Mouse (Mus musculus): ENCODE measurements around the gene 9930111J21Rik1. TPM values are rescaled to one million over a fixed set of nuclear protein-coding genes. Genes with fewer than 3 reads are reported as not detected.
"Not testable (repeated sequence)": the region's sequence is repeated elsewhere in the genome, so short reads cannot be mapped to it uniquely, and the experiment has no call there.

The 9930111J21Rik1 gene
- polyA plus RNA-seq, 1 experiment = 1.3 TPM

- H3K4me3 ChIP-seq (ENCODE audit: low read depth, low read length) = no peak overlapping the region
- peaks cover 8% of the 10 kb centered on the region; the same call in 1 of the 2 replicates for H3K4me1 ChIP-seq (ENCODE audit: control insufficient read depth, insufficient read depth, insufficient read length, low read length)
- no peaks in the 10 kb centered on the region for H3K36me3 ChIP-seq (ENCODE audit: control insufficient read depth, insufficient read depth, low read length)
- WGBS = 71% methylated on average over 3 of the region's 3 CpGs
- no peak overlapping the region for H3K27ac ChIP-seq (ENCODE audit: insufficient read depth, low read depth, low read length)
- no peaks in the 10 kb centered on the region for H3K27me3 ChIP-seq (ENCODE audit: control insufficient read depth, insufficient read depth, low read length)
- no peak for TF ChIP-seq POLR2A (IDR thresholded peaks at IDR 0.05; ENCODE audit: low read depth, low read length)
- no peak for TF ChIP-seq CTCF (IDR thresholded peaks at IDR 0.05; ENCODE audit: extremely low read depth, insufficient read length, insufficient replicate concordance, low read depth, low read length)
Measured at GRCm38 (mm10) chr11:48918380-48918779, 60.8 kb downstream of the 9930111J21Rik1 start.

GRCm38 (mm10) chr11:48913611-48914010 lies 65.6 kb downstream of the 9930111J21Rik1 start:
- WGBS = 92% methylated on average over 1 of the region's 1 CpGs
- no peaks in the 10 kb centered on the region for H3K27me3 ChIP-seq (ENCODE audit: control insufficient read depth, insufficient read depth, low read length)
- peaks cover 2% of the 10 kb centered on the region; the same call in 1 of the 2 replicates for H3K4me1 ChIP-seq (ENCODE audit: control insufficient read depth, insufficient read depth, insufficient read length, low read length)
- no peak for TF ChIP-seq POLR2A (IDR thresholded peaks at IDR 0.05; ENCODE audit: low read depth, low read length)
- TF ChIP-seq CTCF (IDR thresholded peaks at IDR 0.05; ENCODE audit: extremely low read depth, insufficient read length, insufficient replicate concordance, low read depth, low read length) = no peak
- H3K4me3 ChIP-seq (ENCODE audit: low read depth, low read length) = no peak overlapping the region
- H3K36me3 ChIP-seq (ENCODE audit: control insufficient read depth, insufficient read depth, low read length) = no peaks in the 10 kb centered on the region
- H3K27ac ChIP-seq (ENCODE audit: insufficient read depth, low read depth, low read length) = no peak overlapping the region

DNA sequence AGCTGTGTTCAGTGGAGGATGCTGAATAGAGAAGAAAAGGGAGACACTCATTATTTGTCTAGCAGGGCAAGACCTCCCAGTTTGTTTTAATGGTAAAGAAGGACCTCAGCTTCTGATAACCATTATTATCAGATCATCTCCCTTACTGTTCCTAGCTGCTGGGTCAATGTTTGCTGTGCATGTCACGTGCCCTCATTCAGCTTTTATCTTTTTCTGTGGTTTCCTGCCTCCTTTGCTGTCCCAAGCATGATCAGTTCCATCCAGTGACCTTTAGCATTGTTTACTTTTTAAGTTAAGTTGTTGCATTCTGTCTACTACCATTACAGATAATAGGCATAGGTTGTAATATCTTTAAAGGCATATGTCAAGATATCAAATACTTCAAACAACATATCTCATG lies 70.7 kb downstream of the 9930111J21Rik1 start:
- WGBS = 39% methylated on average over 1 of the region's 1 CpGs
- peaks cover 2% of the 10 kb centered on the region; the same call in 1 of the 2 replicates for H3K4me1 ChIP-seq (ENCODE audit: control insufficient read depth, insufficient read depth, insufficient read length, low read length)
- H3K27me3 ChIP-seq (ENCODE audit: control insufficient read depth, insufficient read depth, low read length) = no peaks in the 10 kb centered on the region
- H3K27ac ChIP-seq (ENCODE audit: insufficient read depth, low read depth, low read length) = no peak overlapping the region
- no peaks in the 10 kb centered on the region for H3K36me3 ChIP-seq (ENCODE audit: control insufficient read depth, insufficient read depth, low read length)
- no peak overlapping the region for H3K4me3 ChIP-seq (ENCODE audit: low read depth, low read length)
- TF ChIP-seq POLR2A (IDR thresholded peaks at IDR 0.05; ENCODE audit: low read depth, low read length) (no peak), CTCF (IDR thresholded peaks at IDR 0.05; ENCODE audit: extremely low read depth, insufficient read length, insufficient replicate concordance, low read depth, low read length) (no peak)

DNA sequence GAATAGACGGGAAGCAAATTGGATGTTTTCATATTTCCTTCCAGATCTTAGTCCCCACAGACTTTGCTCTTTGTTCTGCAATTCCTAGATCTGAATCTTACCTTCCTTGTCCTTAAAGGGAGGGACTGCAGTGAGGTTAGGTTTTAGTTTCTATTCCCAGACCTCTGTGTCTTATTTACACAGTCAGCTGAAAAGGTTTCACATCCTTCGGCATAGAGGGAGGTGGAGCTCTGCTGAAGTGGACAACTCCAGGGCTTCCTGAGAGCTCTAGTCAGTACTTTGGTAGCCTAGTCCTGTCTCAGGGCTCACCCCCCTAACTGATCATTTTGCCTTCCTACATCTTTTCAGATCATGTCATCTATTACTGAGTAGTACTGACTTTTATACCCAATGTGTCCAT lies 77.2 kb downstream of the 9930111J21Rik1 start, which contains the start of gene Gm5431:
Gm5431 (minus strand) TSS at position 194 of the 400 bp plus-strand sequence.
- Histone ChIP-seq H3K4me3 (ENCODE audit: low read depth, low read length) (peak within 1 kb of the TSS; percentile 32; the same call in 1 of the 2 replicates), H3K27me3 (ENCODE audit: control insufficient read depth, insufficient read depth, low read length) (no peaks in the 10 kb centered on the region), H3K36me3 (ENCODE audit: control insufficient read depth, insufficient read depth, low read length) (no peaks in the 10 kb centered on the region; the same call in 1 of the 2 replicates), H3K4me1 (ENCODE audit: control insufficient read depth, insufficient read depth, insufficient read length, low read length) (peaks cover 16% of the 10 kb centered on the region), H3K27ac (ENCODE audit: insufficient read depth, low read depth, low read length) (peak within 1 kb of the TSS; percentile 93)
- 6% methylated on average over 2 of the region's 2 CpGs for WGBS
- no peak for TF ChIP-seq CTCF (IDR thresholded peaks at IDR 0.05; ENCODE audit: extremely low read depth, insufficient read length, insufficient replicate concordance, low read depth, low read length)
- TF ChIP-seq POLR2A (IDR thresholded peaks at IDR 0.05; ENCODE audit: low read depth, low read length) = no peak

- peaks cover 16% of the 10 kb centered on the region for H3K4me1 ChIP-seq (ENCODE audit: control insufficient read depth, insufficient read depth, insufficient read length, low read length)
- H3K4me3 ChIP-seq (ENCODE audit: low read depth, low read length) = peak overlapping the region; percentile 32; the same call in 1 of the 2 replicates
- not testable (repeated sequence) for H3K36me3 ChIP-seq (ENCODE audit: control insufficient read depth, insufficient read depth, low read length); H3K27me3 ChIP-seq (ENCODE audit: control insufficient read depth, insufficient read depth, low read length)
- WGBS = 47% methylated on average over 1 of the region's 1 CpGs
- H3K27ac ChIP-seq (ENCODE audit: insufficient read depth, low read depth, low read length) = peak overlapping the region; percentile 93
Measured at GRCm38 (mm10) chr11:48901567-48901930, 77.6 kb downstream of the 9930111J21Rik1 start.

DNA sequence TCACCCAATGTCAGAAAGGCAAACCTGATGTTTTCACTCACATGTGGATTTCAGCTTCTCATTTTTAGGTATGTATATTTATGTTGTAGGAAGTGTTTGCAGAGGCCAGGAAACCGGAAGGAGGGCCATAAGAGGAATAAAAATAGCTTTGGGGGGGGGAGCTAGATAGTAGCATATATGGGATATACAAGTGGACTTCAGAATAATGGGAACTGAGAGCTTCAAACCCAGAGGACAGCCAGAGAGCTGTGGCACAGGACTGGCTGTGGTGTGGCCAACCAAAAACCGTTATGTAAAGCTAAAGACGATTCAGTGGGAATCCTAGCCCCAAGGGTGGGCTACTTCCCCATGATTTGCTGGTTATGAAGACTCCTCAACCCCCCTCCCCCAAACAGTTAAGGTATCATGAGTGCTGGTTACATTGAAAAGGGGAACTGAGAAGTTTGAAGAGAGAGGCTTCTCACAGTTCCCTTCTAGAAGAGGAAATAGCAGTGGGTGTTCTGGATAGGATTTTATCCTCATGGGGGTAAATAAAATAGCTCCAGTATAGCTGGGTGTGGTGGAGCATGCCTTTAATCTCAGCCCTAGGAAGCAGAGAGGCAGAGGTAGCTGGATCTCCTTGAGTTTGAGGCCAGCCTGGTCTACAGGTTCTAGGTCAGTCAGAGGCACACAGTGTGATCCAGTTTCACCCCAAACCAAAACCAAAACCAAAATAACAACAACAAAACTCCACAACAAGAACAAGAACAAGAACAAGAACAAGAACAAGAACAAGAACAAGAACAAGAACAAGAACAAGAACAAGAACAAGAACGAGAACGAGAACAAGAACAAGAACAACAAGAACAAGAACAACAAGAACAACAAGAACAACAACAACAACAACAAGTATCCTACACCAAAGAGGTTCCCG lies 78.3 kb downstream of the 9930111J21Rik1 start:
- H3K27me3 ChIP-seq (ENCODE audit: control insufficient read depth, insufficient read depth, low read length) = not testable (repeated sequence)
- WGBS = 80% methylated on average over 6 of the region's 6 CpGs

DNA sequence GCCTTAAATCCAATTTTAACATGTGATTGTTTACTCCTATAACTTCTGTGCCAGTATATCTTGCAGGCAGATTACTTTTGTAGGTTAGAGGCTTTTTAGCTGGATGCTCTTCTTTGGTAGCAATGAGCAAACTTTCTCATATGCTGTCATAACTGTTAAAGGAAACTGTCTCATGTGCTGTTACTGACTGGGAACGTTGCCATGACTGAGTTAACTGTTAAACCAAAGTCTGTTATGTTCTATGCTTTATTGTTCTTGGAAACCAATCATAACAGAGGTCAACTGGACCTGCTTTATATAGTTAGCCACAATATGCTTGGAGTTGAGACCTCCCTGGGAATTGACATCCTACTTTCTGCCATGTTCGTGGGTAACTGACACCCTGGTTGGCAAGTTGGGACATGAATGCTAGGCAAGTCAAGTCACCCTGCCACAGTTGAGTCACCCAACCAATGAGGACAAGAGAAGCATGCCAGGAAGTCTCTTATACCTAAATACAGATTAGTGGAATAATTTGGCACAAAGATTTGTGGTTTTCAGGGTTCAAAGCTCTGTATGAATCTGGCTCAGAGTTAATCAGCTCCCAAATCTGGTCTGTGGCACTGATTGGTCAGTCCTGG lies 80.3 kb downstream of the 9930111J21Rik1 start:
- Histone ChIP-seq H3K4me3 (ENCODE audit: low read depth, low read length) (no peak overlapping the region), H3K27me3 (ENCODE audit: control insufficient read depth, insufficient read depth, low read length) (no peaks in the 10 kb centered on the region), H3K4me1 (ENCODE audit: control insufficient read depth, insufficient read depth, insufficient read length, low read length) (peaks cover 16% of the 10 kb centered on the region), H3K36me3 (ENCODE audit: control insufficient read depth, insufficient read depth, low read length) (peaks cover 3% of the 10 kb centered on the region; the same call in 1 of the 2 replicates), H3K27ac (ENCODE audit: insufficient read depth, low read depth, low read length) (peak overlapping the region; percentile 84)
- 15% methylated on average over 2 of the region's 2 CpGs for WGBS
- TF ChIP-seq CTCF (IDR thresholded peaks at IDR 0.05; ENCODE audit: extremely low read depth, insufficient read length, insufficient replicate concordance, low read depth, low read length) (no peak), POLR2A (IDR thresholded peaks at IDR 0.05; ENCODE audit: low read depth, low read length) (no peak)

More for the DNA sequence above, 78.3 kb downstream of the 9930111J21Rik1 start:
- peaks cover 16% of the 10 kb centered on the region for H3K4me1 ChIP-seq (ENCODE audit: control insufficient read depth, insufficient read depth, insufficient read length, low read length)
- peak overlapping the region; percentile 93 for H3K27ac ChIP-seq (ENCODE audit: insufficient read depth, low read depth, low read length)
- peak overlapping the region; percentile 38; the same call in 1 of the 2 replicates for H3K4me3 ChIP-seq (ENCODE audit: low read depth, low read length)
- H3K36me3 ChIP-seq (ENCODE audit: control insufficient read depth, insufficient read depth, low read length) = not testable (repeated sequence)

Other genes starting within 250 kb of the 9930111J21Rik1 start
- 1,479 and 1,553 TPM in 2 replicates for gene Rack1, start 179.1 kb downstream of the 9930111J21Rik1 start, polyA plus RNA-seq (2012; rRNA removed)
- 10.0 and 18.7 TPM in 2 replicates for gene Trim41, start 162.0 kb downstream of the 9930111J21Rik1 start, polyA plus RNA-seq (2012; rRNA removed)
- 4.9 and 12.6 TPM in 2 replicates for gene Trim7, start 153.3 kb downstream of the 9930111J21Rik1 start, polyA plus RNA-seq (2012; rRNA removed)
- 3.3 and 3.9 TPM in 2 replicates for gene Gm12184, start 152.7 kb downstream of the 9930111J21Rik1 start, polyA plus RNA-seq (2012; rRNA removed)
- 1.8 and 7.4 TPM in 2 replicates for gene Irgm1, start 107.7 kb downstream of the 9930111J21Rik1 start, polyA plus RNA-seq (2012; rRNA removed)
- gene Gm5431, start 77.2 kb downstream of the 9930111J21Rik1 start, polyA plus RNA-seq (2012; rRNA removed) = 0.38 and 3.1 TPM in 2 replicates
- gene Psme2b, start 33.2 kb downstream of the 9930111J21Rik1 start, polyA plus RNA-seq (2012; rRNA removed) = 5.0 and 10.9 TPM in 2 replicates
- gene Olfr56, start 509 bp downstream of the 9930111J21Rik1 start, polyA plus RNA-seq (2012; rRNA removed) = 0.03 and 0.47 TPM in 2 replicates
- 0.01 and 0.13 TPM in 2 replicates for gene Gm12185, start 12.8 kb upstream of the 9930111J21Rik1 start, polyA plus RNA-seq (2012; rRNA removed)
- gene Tgtp1, start 14.8 kb upstream of the 9930111J21Rik1 start, polyA plus RNA-seq (2012; rRNA removed) = 0.17 and 0.29 TPM in 2 replicates
- 0.48 and 0.85 TPM in 2 replicates for gene 9930111J21Rik2, start 71.8 kb upstream of the 9930111J21Rik1 start, polyA plus RNA-seq (2012; rRNA removed)
- 0.72 and 1.8 TPM in 2 replicates for gene Tgtp2, start 84.8 kb upstream of the 9930111J21Rik1 start, polyA plus RNA-seq (2012; rRNA removed)
- gene Ifi47, start 97.2 kb upstream of the 9930111J21Rik1 start, polyA plus RNA-seq (2012; rRNA removed) = 2.7 and 8.7 TPM in 2 replicates
- gene Olfr1396, start 135.5 kb upstream of the 9930111J21Rik1 start, polyA plus RNA-seq (2012; rRNA removed) = 0.13 TPM in 1 of 2 replicates, not detected in the other
- not detected in 2 replicates for gene Olfr1395, start 162.9 kb upstream of the 9930111J21Rik1 start, polyA plus RNA-seq (2012; rRNA removed)
- gene Olfr1394, start 175.0 kb upstream of the 9930111J21Rik1 start, polyA plus RNA-seq (2012; rRNA removed) = not detected in 2 replicates
- 0.53 and 1.2 TPM in 2 replicates for gene Btnl9, start 207.8 kb upstream of the 9930111J21Rik1 start, polyA plus RNA-seq (2012; rRNA removed)
- gene Zfp62, start 223.9 kb upstream of the 9930111J21Rik1 start, polyA plus RNA-seq (2012; rRNA removed) = 0.38 and 0.42 TPM in 2 replicates